Mouse (Mus musculus) embryo, embryonic 9.5 days (tissue): Measurements from ENCODE around the gene Ifit2.
"Not testable (repeated sequence)": the region's sequence is repeated elsewhere in the genome, so short reads cannot be mapped to it uniquely, and the experiment has no call there.

Experiments
- DNase-seq: peaks from one replicate; pipeline ENCODE4 v3.0.0-alpha.2; 2017; ENCODE audit errors: extremely low spot score

Gene Ifit2

GRCm38 (mm10) chr19:34547976-34548375 lies 2.5 kb upstream of the Ifit2 start:
- peak; percentile 59 for DNase-seq

- no peak for DNase-seq
Observed at GRCm38 (mm10) chr19:34550205-34550533, 325 bp upstream of the Ifit2 start.

- DNase-seq: no peak
Observed at GRCm38 (mm10) chr19:34551981-34552380, 1.5 kb downstream of the Ifit2 start.

- DNase-seq: no peak
Observed at GRCm38 (mm10) chr19:34553021-34553420, 2.5 kb downstream of the Ifit2 start.

- DNase-seq: no peak
Observed at GRCm38 (mm10) chr19:34553522-34553921, 3.0 kb downstream of the Ifit2 start.

- DNase-seq: no peak
Observed at GRCm38 (mm10) chr19:34554061-34554460, 3.6 kb downstream of the Ifit2 start.

- no peak for DNase-seq
Observed at GRCm38 (mm10) chr19:34556621-34557020, 6.1 kb downstream of the Ifit2 start.

GRCm38 (mm10) chr19:34562556-34562955 lies 12.1 kb downstream of the Ifit2 start:
- no peak for DNase-seq

- no peak for DNase-seq
Observed at GRCm38 (mm10) chr19:34566178-34566784, 15.8 kb downstream of the Ifit2 start.

- DNase-seq: no peak
Observed at GRCm38 (mm10) chr19:34568988-34569895, 18.7 kb downstream of the Ifit2 start.

GRCm38 (mm10) chr19:34569896-34570476 lies 19.5 kb downstream of the Ifit2 start:
- no peak for DNase-seq

GRCm38 (mm10) chr19:34571080-34571479 lies 20.6 kb downstream of the Ifit2 start:
- no peak for DNase-seq

- no peak for DNase-seq
Observed at GRCm38 (mm10) chr19:34573650-34574049, 23.2 kb downstream of the Ifit2 start.

- no peak for DNase-seq
Observed at GRCm38 (mm10) chr19:34577121-34577520, 26.6 kb downstream of the Ifit2 start.

- DNase-seq: not testable (repeated sequence)
Observed at GRCm38 (mm10) chr19:34582696-34583095, 32.2 kb downstream of the Ifit2 start.

GRCm38 (mm10) chr19:34583126-34583766 lies 32.8 kb downstream of the Ifit2 start, which contains the start of gene Ifit3:
Gene Ifit3, plus strand, starts transcription at chr19:34583531.
- DNase-seq: not testable (repeated sequence)

GRCm38 (mm10) chr19:34585740-34586458 lies 35.4 kb downstream of the Ifit2 start:
- DNase-seq: not testable (repeated sequence)

- DNase-seq: not testable (repeated sequence)
Observed at GRCm38 (mm10) chr19:34587898-34588692, 37.6 kb downstream of the Ifit2 start.

- DNase-seq: no peak
Observed at GRCm38 (mm10) chr19:34588959-34589358, 38.5 kb downstream of the Ifit2 start.

- DNase-seq: no peak
Observed at GRCm38 (mm10) chr19:34593456-34593855, 43.0 kb downstream of the Ifit2 start.

GRCm38 (mm10) chr19:34594523-34594922 lies 44.0 kb downstream of the Ifit2 start:
- DNase-seq: not testable (repeated sequence)
